Mouse (Mus musculus) naive thymus-derived CD4-positive, alpha-beta T cell, adult 2 months (primary cell): Measurements from ENCODE around the gene Prdx6b.

Source experiments
- DNase-seq: peaks from one replicate; pipeline ENCODE4 v3.0.0-alpha.2; 2011; ENCODE audit warnings: low read depth

Prdx6b gene

DNA sequence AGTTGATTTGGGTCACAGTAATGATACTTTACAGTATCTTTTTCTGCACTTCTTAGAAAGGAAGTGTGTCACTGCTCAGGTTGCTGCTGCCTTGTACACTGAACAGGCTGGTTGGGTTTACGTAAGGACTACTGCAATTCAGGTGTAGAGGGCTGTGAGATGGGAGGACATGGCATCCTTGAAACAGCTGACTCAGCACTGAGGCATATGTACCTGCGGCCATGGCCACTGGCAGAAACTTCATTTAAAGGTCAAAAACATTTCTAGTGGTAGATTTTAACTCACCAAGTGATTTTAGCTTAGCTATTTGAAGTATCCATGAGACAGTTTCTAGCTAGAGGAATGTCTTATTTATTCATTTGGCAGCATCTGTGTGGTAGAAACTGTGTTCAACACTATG is 33.5 kb downstream of the Prdx6b start:
- DNase-seq = no peak

- no peak for DNase-seq
Observed at GRCm38 (mm10) chr2:80327272-80327671, 35.0 kb downstream of the Prdx6b start.

- DNase-seq = no peak
Observed at GRCm38 (mm10) chr2:80328961-80329653, 36.8 kb downstream of the Prdx6b start.

DNA sequence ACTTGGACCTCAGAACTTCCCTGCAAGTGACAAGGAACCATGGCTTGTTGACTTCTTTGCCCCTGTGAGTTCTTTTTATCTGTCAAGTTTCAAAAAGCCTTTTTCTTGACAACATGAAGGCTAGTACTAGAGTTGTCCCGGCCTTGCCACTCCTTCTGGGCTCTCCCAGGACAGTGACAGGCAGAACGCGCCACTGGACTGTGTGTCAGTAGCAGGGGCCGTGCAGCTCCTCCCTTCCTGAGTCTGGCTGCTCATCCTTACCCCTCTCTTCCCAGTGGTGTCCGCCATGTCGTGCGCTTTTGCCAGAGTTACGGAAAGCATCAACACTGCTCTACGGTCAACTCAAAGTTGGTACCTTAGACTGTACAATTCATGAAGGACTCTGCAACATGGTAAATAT is 48.3 kb downstream of the Prdx6b start:
- DNase-seq = no peak
